Mouse (Mus musculus) activated CD4-positive, CD25-positive, alpha-beta regulatory T cell (primary cell): ENCODE measurements around the gene B3gnt5. TPM values are rescaled to one million over a fixed set of nuclear protein-coding genes. Genes with fewer than 3 reads are reported as not detected.

Source experiments
- polyA plus RNA-seq, 2 experiments: library from polyadenylated mRNA; unstranded; fragments of 100-300 nt; shearing (Covaris generic); gene quantifications; one replicate each; pipeline ENCODE4 v1.2.1; 2017

Gene B3gnt5
- 1 to 10 TPM; 7.6 to 9.9 TPM for polyA plus RNA-seq

DNA sequence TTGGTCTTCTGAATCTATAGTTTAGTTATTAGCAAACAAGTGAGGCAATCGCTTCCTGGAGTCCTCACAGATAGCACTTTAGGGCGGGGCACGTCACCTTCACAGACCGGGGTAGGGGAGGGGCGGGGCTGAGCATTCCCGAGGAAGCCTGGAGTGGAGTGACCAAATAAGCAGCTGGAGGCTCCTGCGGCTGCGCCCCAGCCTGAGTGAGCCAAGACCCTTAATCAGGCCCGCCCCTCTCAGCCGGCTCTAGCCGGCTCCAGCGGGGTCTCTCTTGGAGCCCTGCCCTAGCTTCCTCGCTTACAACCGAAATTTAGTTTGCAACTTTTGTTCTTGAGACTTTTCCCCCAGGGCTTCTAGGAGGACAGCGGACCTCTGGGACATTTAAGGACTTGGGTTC is at the start of gene B3gnt5:
TSS of gene B3gnt5 (plus strand) at position 135 of the 400 bp plus-strand sequence.

Other genes with a start within 250 kb of the B3gnt5 start
- under 1 TPM in 1 of 2 experiments, not detected in 1; 0.29 TPM for gene Olfr167, start 237.9 kb upstream of the B3gnt5 start, polyA plus RNA-seq
- gene Olfr168, start 224.7 kb upstream of the B3gnt5 start, polyA plus RNA-seq, result not detected
- not detected for gene Olfr169, start 188.4 kb upstream of the B3gnt5 start, polyA plus RNA-seq
- gene Olfr170, start 148.3 kb upstream of the B3gnt5 start, polyA plus RNA-seq, result under 1 TPM in 1 of 2 experiments, not detected in 1; 0.21 TPM
- gene Olfr171, start 130.3 kb upstream of the B3gnt5 start, polyA plus RNA-seq, result under 1 TPM in 1 of 2 experiments, not detected in 1; 0.29 TPM
- gene Lamp3, start 53.8 kb upstream of the B3gnt5 start, polyA plus RNA-seq, result under 1 TPM in 1 of 2 experiments, not detected in 1; 0.05 TPM
- 100 to 1,000 TPM; 233 to 235 TPM for gene Klhl6, start 222.8 kb downstream of the B3gnt5 start, polyA plus RNA-seq